Mouse (Mus musculus): ENCODE data around the gene Irf5. TPM values are rescaled to one million over a fixed set of nuclear protein-coding genes. Genes with fewer than 3 reads are reported as not detected.
A peak's percentile ranks its signal among the peaks of the same experiment; 100 is the strongest.

Gene Irf5
- polyA plus RNA-seq, 1 experiment from 2014 or later = 1.6 TPM

- Histone ChIP-seq H3K4me1 (ENCODE audit: control insufficient read depth, insufficient read depth, low read length) (no peaks in the 10 kb centered on the region), H3K27ac (replicated peaks; ENCODE audit: low read depth, low read length) (no peak overlapping the region), H3K4me3 (ENCODE audit: low read depth, low read length) (no peak overlapping the region), H3K27me3 (ENCODE audit: control insufficient read depth, insufficient read depth, low read length) (peaks cover 19% of the 10 kb centered on the region), H3K36me3 (replicated peaks; ENCODE audit: control insufficient read depth, insufficient read depth, low read depth, low read length) (no peaks in the 10 kb centered on the region; the same call in 1 of the 2 replicates), H3K4me2 (ENCODE audit: low read depth, low read length) (no peak overlapping the region), H3K9ac (replicated peaks; ENCODE audit: low read length) (no peak overlapping the region), H3K9me3 (replicated peaks; ENCODE audit: control insufficient read depth, low read length) (no peaks in the 10 kb centered on the region)
- ATAC-seq (replicated peaks; ENCODE audit: insufficient number of reproducible peaks, low FRiP score, low TSS enrichment, low read depth) (no peak), DNase-seq (ENCODE audit: low spot score) (no peak)
- 91% methylated on average over 7 of the region's 7 CpGs for WGBS
Observed at GRCm38 (mm10) chr6:29500177-29500576, 26.2 kb upstream of the Irf5 start.

DNA sequence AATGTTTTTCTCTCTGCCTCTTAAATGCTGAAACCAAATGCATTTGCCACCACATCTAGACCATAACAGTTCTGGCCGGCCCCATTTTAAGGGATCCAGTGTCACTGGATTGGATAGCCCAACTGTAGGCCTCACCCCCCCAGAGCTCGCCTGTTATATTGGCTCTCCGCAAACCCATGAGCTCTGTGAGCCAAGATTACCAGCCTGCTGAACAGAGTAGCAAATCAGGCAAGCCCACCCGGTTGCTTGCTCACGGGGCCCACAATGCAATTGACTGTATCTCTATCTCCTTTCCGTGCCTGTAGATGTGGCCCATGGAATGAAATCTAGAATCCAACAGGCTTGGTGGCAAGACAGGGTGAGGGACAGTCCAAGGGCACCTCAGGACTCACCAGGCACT, 25.6 kb upstream of the Irf5 start:
- H3K36me3 ChIP-seq (replicated peaks; ENCODE audit: control insufficient read depth, insufficient read depth, low read depth, low read length) = no peaks in the 10 kb centered on the region; the same call in 1 of the 2 replicates

GRCm38 (mm10) chr6:29501599-29501998, 24.8 kb upstream of the Irf5 start:
- ATAC-seq (replicated peaks; ENCODE audit: insufficient number of reproducible peaks, low FRiP score, low TSS enrichment, low read depth) = no peak
- WGBS = 83% methylated on average over 1 of the region's 1 CpGs
- no peaks in the 10 kb centered on the region for H3K4me1 ChIP-seq (ENCODE audit: control insufficient read depth, insufficient read depth, low read length)
- H3K9ac ChIP-seq (replicated peaks; ENCODE audit: low read length) = no peak overlapping the region
- no peaks in the 10 kb centered on the region; the same call in 1 of the 2 replicates for H3K36me3 ChIP-seq (replicated peaks; ENCODE audit: control insufficient read depth, insufficient read depth, low read depth, low read length)
- DNase-seq (ENCODE audit: low spot score) = no peak
- no peak overlapping the region for H3K27ac ChIP-seq (replicated peaks; ENCODE audit: low read depth, low read length)
- H3K9me3 ChIP-seq (replicated peaks; ENCODE audit: control insufficient read depth, low read length) = no peaks in the 10 kb centered on the region
- H3K27me3 ChIP-seq (ENCODE audit: control insufficient read depth, insufficient read depth, low read length) = peaks cover 11% of the 10 kb centered on the region
- H3K4me3 ChIP-seq (ENCODE audit: low read depth, low read length) = no peak overlapping the region
- no peak overlapping the region for H3K4me2 ChIP-seq (ENCODE audit: low read depth, low read length)

More for the DNA sequence above, 25.6 kb upstream of the Irf5 start:
- Histone ChIP-seq H3K27ac (replicated peaks; ENCODE audit: low read depth, low read length) (no peak overlapping the region), H3K4me3 (ENCODE audit: low read depth, low read length) (no peak overlapping the region), H3K4me1 (ENCODE audit: control insufficient read depth, insufficient read depth, low read length) (no peaks in the 10 kb centered on the region), H3K4me2 (ENCODE audit: low read depth, low read length) (no peak overlapping the region), H3K27me3 (ENCODE audit: control insufficient read depth, insufficient read depth, low read length) (peaks cover 19% of the 10 kb centered on the region), H3K9me3 (replicated peaks; ENCODE audit: control insufficient read depth, low read length) (no peaks in the 10 kb centered on the region), H3K9ac (replicated peaks; ENCODE audit: low read length) (no peak overlapping the region)
- ATAC-seq (replicated peaks; ENCODE audit: insufficient number of reproducible peaks, low FRiP score, low TSS enrichment, low read depth) = no peak
- no peak for DNase-seq (ENCODE audit: low spot score)
- WGBS = 89% methylated on average over 6 of the region's 6 CpGs

GRCm38 (mm10) chr6:29505493-29505892, 20.9 kb upstream of the Irf5 start:
- Histone ChIP-seq H3K27ac (replicated peaks; ENCODE audit: low read depth, low read length) (no peak overlapping the region), H3K27me3 (ENCODE audit: control insufficient read depth, insufficient read depth, low read length) (no peaks in the 10 kb centered on the region; the same call in 1 of the 2 replicates), H3K9me3 (replicated peaks; ENCODE audit: control insufficient read depth, low read length) (no peaks in the 10 kb centered on the region), H3K9ac (replicated peaks; ENCODE audit: low read length) (no peak overlapping the region), H3K36me3 (replicated peaks; ENCODE audit: control insufficient read depth, insufficient read depth, low read depth, low read length) (no peaks in the 10 kb centered on the region), H3K4me2 (ENCODE audit: low read depth, low read length) (no peak overlapping the region), H3K4me1 (ENCODE audit: control insufficient read depth, insufficient read depth, low read length) (no peaks in the 10 kb centered on the region), H3K4me3 (ENCODE audit: low read depth, low read length) (no peak overlapping the region)
- no peak for ATAC-seq (replicated peaks; ENCODE audit: insufficient number of reproducible peaks, low FRiP score, low TSS enrichment, low read depth)
- WGBS = 80% methylated on average over 5 of the region's 5 CpGs
- DNase-seq (ENCODE audit: low spot score) = no peak

- WGBS = 19% methylated on average over 8 of the region's 8 CpGs
- ATAC-seq (replicated peaks; ENCODE audit: insufficient number of reproducible peaks, low FRiP score, low TSS enrichment, low read depth) = peak; percentile 5; the same call in 1 of the 2 replicates
- H3K27ac ChIP-seq (replicated peaks; ENCODE audit: low read depth, low read length) = no peak overlapping the region
Observed at GRCm38 (mm10) chr6:29506834-29507233, 19.6 kb upstream of the Irf5 start.

GRCm38 (mm10) chr6:29507447-29508309, 18.7 kb upstream of the Irf5 start, which contains the start of gene Kcp:
TSS of gene Kcp (minus strand) at chr6:29507952.
- H3K9me3 ChIP-seq (replicated peaks; ENCODE audit: control insufficient read depth, low read length) = no peaks in the 10 kb centered on the region
- peak within 1 kb of the TSS; percentile 67 for H3K4me2 ChIP-seq (ENCODE audit: low read depth, low read length)
- H3K4me1 ChIP-seq (ENCODE audit: control insufficient read depth, insufficient read depth, low read length) = no peaks in the 10 kb centered on the region; the same call in 1 of the 2 replicates
- peak within 1 kb of the TSS; percentile 55 for H3K4me3 ChIP-seq (ENCODE audit: low read depth, low read length)
- peak; percentile 74 for DNase-seq (ENCODE audit: low spot score)
- under 1% methylated on average over 47 of the region's 47 CpGs for WGBS
- peak within 1 kb of the TSS; percentile 77 for H3K9ac ChIP-seq (replicated peaks; ENCODE audit: low read length)
- no peak within 1 kb of the TSS for H3K27ac ChIP-seq (replicated peaks; ENCODE audit: low read depth, low read length)
- no peaks in the 10 kb centered on the region; the same call in 1 of the 2 replicates for H3K27me3 ChIP-seq (ENCODE audit: control insufficient read depth, insufficient read depth, low read length)
- H3K36me3 ChIP-seq (replicated peaks; ENCODE audit: control insufficient read depth, insufficient read depth, low read depth, low read length) = no peaks in the 10 kb centered on the region
- peak; percentile 63; the same call in 1 of the 2 replicates for ATAC-seq (replicated peaks; ENCODE audit: insufficient number of reproducible peaks, low FRiP score, low TSS enrichment, low read depth)

More at GRCm38 (mm10) chr6:29506834-29507233, 19.6 kb upstream of the Irf5 start:
- H3K36me3 ChIP-seq (replicated peaks; ENCODE audit: control insufficient read depth, insufficient read depth, low read depth, low read length) = no peaks in the 10 kb centered on the region
- H3K9me3 ChIP-seq (replicated peaks; ENCODE audit: control insufficient read depth, low read length) = no peaks in the 10 kb centered on the region
- H3K4me3 ChIP-seq (ENCODE audit: low read depth, low read length) = peak overlapping the region; percentile 55
- peak overlapping the region; percentile 67 for H3K4me2 ChIP-seq (ENCODE audit: low read depth, low read length)
- H3K4me1 ChIP-seq (ENCODE audit: control insufficient read depth, insufficient read depth, low read length) = no peaks in the 10 kb centered on the region; the same call in 1 of the 2 replicates
- DNase-seq (ENCODE audit: low spot score) = no peak
- H3K9ac ChIP-seq (replicated peaks; ENCODE audit: low read length) = peak overlapping the region; percentile 77; the same call in 1 of the 2 replicates
- H3K27me3 ChIP-seq (ENCODE audit: control insufficient read depth, insufficient read depth, low read length) = no peaks in the 10 kb centered on the region; the same call in 1 of the 2 replicates

GRCm38 (mm10) chr6:29509086-29509485, 17.3 kb upstream of the Irf5 start:
- H3K4me3 ChIP-seq (ENCODE audit: low read depth, low read length) = no peak overlapping the region
- no peak for ATAC-seq (replicated peaks; ENCODE audit: insufficient number of reproducible peaks, low FRiP score, low TSS enrichment, low read depth)
- no peak overlapping the region for H3K4me2 ChIP-seq (ENCODE audit: low read depth, low read length)
- WGBS = 14% methylated on average over 2 of the region's 2 CpGs
- peak; percentile 17 for DNase-seq (ENCODE audit: low spot score)
- no peaks in the 10 kb centered on the region; the same call in 1 of the 2 replicates for H3K4me1 ChIP-seq (ENCODE audit: control insufficient read depth, insufficient read depth, low read length)
- 0 out of 2 replicates have a peak overlapping the region, but pooled peaks have one; percentile 22 for H3K9ac ChIP-seq (replicated peaks; ENCODE audit: low read length)
- no peak overlapping the region for H3K27ac ChIP-seq (replicated peaks; ENCODE audit: low read depth, low read length)
- H3K36me3 ChIP-seq (replicated peaks; ENCODE audit: control insufficient read depth, insufficient read depth, low read depth, low read length) = no peaks in the 10 kb centered on the region
- H3K27me3 ChIP-seq (ENCODE audit: control insufficient read depth, insufficient read depth, low read length) = no peaks in the 10 kb centered on the region; the same call in 1 of the 2 replicates
- H3K9me3 ChIP-seq (replicated peaks; ENCODE audit: control insufficient read depth, low read length) = no peaks in the 10 kb centered on the region

DNA sequence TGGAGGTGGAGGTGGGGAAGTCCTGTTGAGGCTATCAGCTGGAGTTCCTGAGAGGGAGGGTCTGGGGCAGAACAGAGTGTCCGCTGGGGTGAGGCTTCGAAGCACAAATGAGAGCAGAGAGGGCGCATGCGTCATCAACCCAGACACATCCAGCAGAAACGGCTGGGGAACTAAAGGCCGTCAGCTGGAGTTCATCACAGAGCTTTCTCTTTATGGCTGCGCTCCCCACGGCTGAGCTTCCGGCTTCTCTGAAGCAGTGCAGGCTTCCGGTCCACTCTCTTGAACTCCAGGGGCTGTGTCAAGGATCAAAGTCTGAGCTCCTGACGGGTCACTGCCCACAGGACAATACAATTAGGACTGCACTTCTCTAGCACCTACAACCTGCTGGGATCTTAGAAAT, 13.1 kb upstream of the Irf5 start:
- DNase-seq (ENCODE audit: low spot score) = peak; percentile 91
- ATAC-seq (replicated peaks; ENCODE audit: insufficient number of reproducible peaks, low FRiP score, low TSS enrichment, low read depth) = peak; percentile 41
- Histone ChIP-seq H3K9ac (replicated peaks; ENCODE audit: low read length) (peak overlapping the region; percentile 33; the same call in 1 of the 2 replicates), H3K27ac (replicated peaks; ENCODE audit: low read depth, low read length) (peak overlapping the region; percentile 17; the same call in 1 of the 2 replicates), H3K36me3 (replicated peaks; ENCODE audit: control insufficient read depth, insufficient read depth, low read depth, low read length) (no peaks in the 10 kb centered on the region), H3K4me1 (ENCODE audit: control insufficient read depth, insufficient read depth, low read length) (no peaks in the 10 kb centered on the region; the same call in 1 of the 2 replicates), H3K27me3 (ENCODE audit: control insufficient read depth, insufficient read depth, low read length) (no peaks in the 10 kb centered on the region), H3K9me3 (replicated peaks; ENCODE audit: control insufficient read depth, low read length) (no peaks in the 10 kb centered on the region), H3K4me2 (ENCODE audit: low read depth, low read length) (peak overlapping the region; percentile 14), H3K4me3 (ENCODE audit: low read depth, low read length) (0 out of 2 replicates have a peak overlapping the region, but pooled peaks have one; percentile 6)
- WGBS = 0% methylated on average over 11 of the region's 11 CpGs
